Mouse (Mus musculus) embryonic facial prominence, embryonic 14.5 days (tissue): ENCODE results near the gene Gnb1. TPM values are rescaled to one million over a fixed set of nuclear protein-coding genes. Genes with fewer than 3 reads are reported as not detected.

Source experiments
- ATAC-seq: fragments of 200-750 bp; cut with Nextera tagmentation; 2 replicates; pipeline ENCODE4 v1.8.0; 2017; ENCODE audit warnings: low read depth, moderate number of reproducible peaks, moderate TSS enrichment
- DNase-seq: peaks from one replicate; pipeline ENCODE4 v3.0.0-alpha.2; 2015; ENCODE audit warnings: low spot score
- H3K27ac ChIP-seq: fragments of 300-500 bp; sonication (generic); replicated peaks from 2 replicates; pipeline ENCODE4 v1.5.1; 2014; ENCODE audit warnings: low read depth, mild to moderate bottlenecking, low read length, moderate library complexity
- H3K27me3 ChIP-seq: fragments of 300-500 bp; sonication (generic); replicated peaks from 2 replicates; pipeline ENCODE4 v1.6.1; 2014; ENCODE audit warnings: low read length; ENCODE audit not compliant: control insufficient read depth, insufficient read depth
- H3K36me3 ChIP-seq: fragments of 300-500 bp; sonication (generic); 2 replicates; pipeline ENCODE4 v1.6.1; 2014; ENCODE audit warnings: low read length, mixed read lengths; ENCODE audit not compliant: control insufficient read depth, insufficient read depth
- H3K4me1 ChIP-seq: fragments of 300-500 bp; sonication (generic); 2 replicates; pipeline ENCODE4 v1.6.1; 2014; ENCODE audit warnings: antibody characterized with exemption, low read length; ENCODE audit not compliant: control insufficient read depth, insufficient read depth
- H3K4me2 ChIP-seq: fragments of 300-500 bp; sonication (generic); 2 replicates; pipeline ENCODE4 v1.6.1; 2014; ENCODE audit warnings: low read depth, mild to moderate bottlenecking, low read length, moderate library complexity, mixed read lengths
- H3K4me3 ChIP-seq: fragments of 300-500 bp; sonication (generic); 2 replicates; pipeline ENCODE4 v1.5.1; 2014; ENCODE audit warnings: low read depth, mild to moderate bottlenecking, low read length
- H3K9ac ChIP-seq: fragments of 300-500 bp; sonication (generic); 2 replicates; pipeline ENCODE4 v1.6.1; 2014; ENCODE audit warnings: low read depth, mild to moderate bottlenecking, low read length, moderate library complexity, mixed read lengths
- H3K9me3 ChIP-seq: fragments of 300-500 bp; sonication (generic); 2 replicates; pipeline ENCODE4 v1.6.1; 2016; ENCODE audit warnings: low read length; ENCODE audit not compliant: control insufficient read depth
- WGBS: fragments of 180-500 bp; shearing (Covaris S2); extraction: QIAGEN DNeasy Blood & Tissue Kit; methylation state at CpG from one replicate; pipeline ENCODE4 v1.1.7; 2014; 5-methylcytosine and 5-hydroxymethylcytosine counted together
- polyA plus RNA-seq: library from polyadenylated mRNA; unstranded; fragments of >200 nt; fragmentation: Nextera tagmentation; extraction: Ambion mirVana; gene quantifications from 2 replicates; pipeline ENCODE4 v1.2.1, GENCODE M21; 2014

The Gnb1 gene
- polyA plus RNA-seq, 1 experiment from 2014 or later = 448 TPM

DNA sequence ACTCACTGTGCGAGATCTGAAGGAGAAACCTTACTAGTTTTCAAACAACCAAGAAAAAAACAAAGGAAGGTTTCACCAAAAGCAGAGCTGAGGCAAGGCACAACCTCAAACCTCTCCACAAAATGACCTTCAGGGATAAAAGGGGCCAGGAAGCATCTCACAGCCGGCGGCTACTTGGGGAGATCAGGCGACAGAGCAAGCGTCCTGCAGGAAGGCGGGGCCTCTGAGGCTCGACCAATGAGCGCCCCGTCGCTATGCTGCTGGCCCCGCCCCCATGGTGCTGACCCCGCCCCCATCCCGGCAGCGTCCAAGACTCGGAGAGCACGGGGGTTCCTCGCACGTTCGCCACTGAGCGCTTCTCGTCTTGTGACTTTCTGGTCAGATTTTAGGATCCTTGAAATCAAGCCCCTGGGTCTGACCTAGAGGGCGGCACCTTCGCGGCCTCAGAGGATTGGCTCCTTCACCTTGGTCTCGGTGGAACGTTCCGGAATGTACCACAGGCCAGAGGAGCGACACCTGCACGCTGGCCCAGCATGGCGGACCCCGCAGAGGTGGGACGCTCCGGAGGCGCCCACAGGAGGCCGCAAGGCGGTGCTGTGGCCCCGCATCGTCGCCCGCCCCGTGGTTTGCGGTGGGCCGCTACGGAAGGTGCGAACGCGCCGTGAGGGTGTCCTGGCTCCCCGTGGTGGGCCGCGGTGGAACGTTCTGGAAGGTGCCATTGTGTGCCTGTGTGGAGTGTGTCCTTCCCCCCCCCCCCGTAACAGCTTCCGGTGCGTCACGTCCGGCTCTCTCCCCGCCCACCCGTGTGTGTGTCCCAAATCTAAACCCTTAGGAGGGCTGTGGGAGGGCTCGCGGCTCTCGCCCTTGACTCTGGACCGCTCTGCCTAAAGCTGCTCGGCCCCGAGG is 110.2 kb downstream of the Gnb1 start, which contains the start of gene Slc35e2:
Gene Slc35e2, plus strand, starts transcription at position 326 of the 906 bp plus-strand sequence.
- peak within 1 kb of the TSS; percentile 72 for H3K4me2 ChIP-seq
- ATAC-seq = peak; percentile 95
- peaks cover 22% of the 10 kb centered on the region; the same call in 1 of the 2 replicates for H3K36me3 ChIP-seq
- H3K27me3 ChIP-seq = no peaks in the 10 kb centered on the region
- peak within 1 kb of the TSS; percentile 95 for H3K9ac ChIP-seq
- H3K4me3 ChIP-seq = peak within 1 kb of the TSS; percentile 91
- WGBS = under 1% methylated on average over 51 of the region's 65 CpGs
- H3K27ac ChIP-seq = peak within 1 kb of the TSS; percentile 99
- peaks cover 11% of the 10 kb centered on the region for H3K4me1 ChIP-seq
- peak; percentile 96 for DNase-seq
- H3K9me3 ChIP-seq = no peaks in the 10 kb centered on the region

DNA sequence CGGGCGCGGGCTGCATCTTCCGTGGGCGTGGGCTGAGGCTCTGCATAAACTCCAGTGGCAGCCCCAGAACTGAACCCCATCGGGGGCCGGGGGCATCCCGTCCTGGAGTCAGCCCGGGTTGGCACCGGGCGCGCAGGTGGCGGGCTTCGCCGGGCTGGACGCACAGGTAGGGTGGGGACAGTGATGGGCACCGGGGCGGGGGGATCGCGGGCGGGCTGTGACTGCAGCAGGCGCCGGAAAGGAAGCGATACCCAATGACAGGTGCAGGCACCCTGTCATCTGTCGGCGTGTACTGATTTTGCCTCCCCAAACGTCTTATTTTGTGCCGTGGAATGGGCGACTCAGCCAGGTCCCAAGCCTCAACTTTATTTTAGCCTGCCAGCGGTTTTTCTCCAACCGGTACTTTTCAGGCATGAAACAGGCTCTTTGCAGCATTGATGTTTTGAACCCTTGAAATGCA is 110.9 kb downstream of the Gnb1 start:
- peak overlapping the region; percentile 72 for H3K4me2 ChIP-seq
- H3K36me3 ChIP-seq = peaks cover 26% of the 10 kb centered on the region; the same call in 1 of the 2 replicates
- DNase-seq (peak; percentile 42), ATAC-seq (peak; percentile 23; the same call in 1 of the 2 replicates)
- peak overlapping the region; percentile 91 for H3K4me3 ChIP-seq
- peaks cover 11% of the 10 kb centered on the region for H3K4me1 ChIP-seq
- 1% methylated on average over 10 of the region's 31 CpGs for WGBS
- H3K27me3 ChIP-seq = no peaks in the 10 kb centered on the region
- H3K27ac ChIP-seq = peak overlapping the region; percentile 99
- peak overlapping the region; percentile 95 for H3K9ac ChIP-seq
- no peaks in the 10 kb centered on the region for H3K9me3 ChIP-seq

GRCm38 (mm10) chr4:155602753-155603152 is 111.6 kb downstream of the Gnb1 start:
- Histone ChIP-seq H3K4me2 (peak overlapping the region; percentile 72), H3K9ac (peak overlapping the region; percentile 95; the same call in 1 of the 2 replicates)

DNA sequence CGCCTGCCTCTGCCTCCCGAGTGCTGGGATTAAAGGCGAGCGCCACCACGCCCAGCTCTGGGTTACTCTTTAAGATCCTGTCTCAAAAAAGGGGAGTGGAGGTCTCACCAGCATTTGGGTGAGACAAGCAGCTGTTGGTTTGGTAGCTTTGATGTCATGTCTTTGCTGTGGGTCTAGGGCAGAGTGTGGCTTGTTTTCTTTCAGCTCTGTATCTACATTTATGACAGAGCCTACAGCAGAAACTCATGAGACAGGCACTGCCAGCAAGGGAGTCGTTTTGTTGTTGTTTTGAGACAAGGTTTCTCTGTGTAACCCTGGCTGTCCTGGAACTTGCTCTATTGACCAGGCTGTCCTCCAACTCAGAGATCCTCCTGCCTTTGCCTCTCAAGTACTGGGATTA is 112.6 kb downstream of the Gnb1 start:
- Histone ChIP-seq H3K27me3 (no peaks in the 10 kb centered on the region), H3K27ac (no peak overlapping the region), H3K4me2 (no peak overlapping the region), H3K36me3 (peaks cover 26% of the 10 kb centered on the region; the same call in 1 of the 2 replicates), H3K9ac (no peak overlapping the region), H3K9me3 (no peaks in the 10 kb centered on the region), H3K4me1 (peaks cover 11% of the 10 kb centered on the region), H3K4me3 (no peak overlapping the region)
- ATAC-seq (no peak), DNase-seq (no peak)
- WGBS = 97% methylated on average over 6 of the region's 6 CpGs

More at GRCm38 (mm10) chr4:155602753-155603152, 111.6 kb downstream of the Gnb1 start:
- Histone ChIP-seq H3K4me3 (peak overlapping the region; percentile 91), H3K27me3 (no peaks in the 10 kb centered on the region), H3K4me1 (peaks cover 11% of the 10 kb centered on the region), H3K27ac (no peak overlapping the region), H3K9me3 (no peaks in the 10 kb centered on the region), H3K36me3 (peaks cover 26% of the 10 kb centered on the region; the same call in 1 of the 2 replicates)
- DNase-seq = no peak
- no peak for ATAC-seq
- whole genome bisulfite sequencing = 93% methylated on average over 1 of the region's 1 CpGs

GRCm38 (mm10) chr4:155605132-155605531 is 114.0 kb downstream of the Gnb1 start:
- DNase-seq = no peak
- H3K27me3 ChIP-seq = no peaks in the 10 kb centered on the region
- H3K4me2 ChIP-seq = no peak overlapping the region
- 93% methylated on average over 4 of the region's 4 CpGs for WGBS
- no peaks in the 10 kb centered on the region for H3K9me3 ChIP-seq
- H3K36me3 ChIP-seq = peaks cover 31% of the 10 kb centered on the region
- peaks cover 11% of the 10 kb centered on the region for H3K4me1 ChIP-seq
- no peak overlapping the region for H3K4me3 ChIP-seq
- no peak overlapping the region for H3K27ac ChIP-seq
- no peak for ATAC-seq
- H3K9ac ChIP-seq = no peak overlapping the region

DNA sequence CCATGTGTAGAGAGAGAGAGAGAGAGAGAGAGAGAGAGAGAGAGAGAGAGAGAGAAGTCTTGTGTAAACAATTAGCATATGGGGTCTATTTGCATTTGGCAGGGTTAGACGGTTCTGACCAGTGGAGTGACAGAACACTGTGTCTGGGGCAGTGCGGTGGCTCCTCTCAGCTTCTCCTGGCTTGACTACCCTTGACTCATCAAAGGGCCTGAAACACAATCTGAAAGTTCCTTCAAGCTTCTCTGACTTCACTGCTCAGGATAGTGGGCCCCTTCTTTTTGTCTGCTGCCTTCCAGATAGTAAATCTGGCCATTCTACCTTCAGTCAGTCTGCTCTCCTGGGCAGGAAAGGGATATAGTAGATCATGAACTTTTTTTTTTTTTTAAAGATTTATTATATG is 115.7 kb downstream of the Gnb1 start:
- H3K36me3 ChIP-seq = peaks cover 46% of the 10 kb centered on the region
- ATAC-seq (no peak), DNase-seq (no peak)
- no peak overlapping the region for H3K27ac ChIP-seq
- no peaks in the 10 kb centered on the region for H3K9me3 ChIP-seq
- 66% methylated on average over 2 of the region's 2 CpGs for WGBS
- no peak overlapping the region for H3K9ac ChIP-seq
- no peak overlapping the region for H3K4me3 ChIP-seq
- no peak overlapping the region for H3K4me2 ChIP-seq
- no peaks in the 10 kb centered on the region for H3K27me3 ChIP-seq
- peaks cover 7% of the 10 kb centered on the region for H3K4me1 ChIP-seq

Other genes starting within 250 kb of the Gnb1 start
- gene Faap20, start 241.6 kb upstream of the Gnb1 start, polyA plus RNA-seq = 66.1 and 68.5 TPM in 2 replicates
- gene Prkcz, start 130.0 kb upstream of the Gnb1 start, polyA plus RNA-seq = 9.8 and 10.2 TPM in 2 replicates
- not detected in 2 replicates for gene Gabrd, start 93.2 kb upstream of the Gnb1 start, polyA plus RNA-seq
- 4.4 and 4.5 TPM in 2 replicates for gene Cfap74, start 82.2 kb upstream of the Gnb1 start, polyA plus RNA-seq
- gene Tmem52, start 22.2 kb upstream of the Gnb1 start, polyA plus RNA-seq = 0.54 and 1.3 TPM in 2 replicates
- 89.2 and 94.5 TPM in 2 replicates for gene Nadk, start 71.0 kb downstream of the Gnb1 start, polyA plus RNA-seq
- 9.2 and 10.3 TPM in 2 replicates for gene Slc35e2, start 110.1 kb downstream of the Gnb1 start, polyA plus RNA-seq
- 47.1 and 50.8 TPM in 2 replicates for gene Cdk11b, start 133.5 kb downstream of the Gnb1 start, polyA plus RNA-seq
- gene Gm10563, start 154.0 kb downstream of the Gnb1 start, polyA plus RNA-seq = not detected in 2 replicates
- 29.4 and 31.2 TPM in 2 replicates for gene Mmp23, start 162.0 kb downstream of the Gnb1 start, polyA plus RNA-seq
- gene Mib2, start 177.8 kb downstream of the Gnb1 start, polyA plus RNA-seq = 24.8 and 27.3 TPM in 2 replicates
- gene Fndc10, start 203.0 kb downstream of the Gnb1 start, polyA plus RNA-seq = 6.3 and 6.9 TPM in 2 replicates
- 133 and 146 TPM in 2 replicates for gene Ssu72, start 213.4 kb downstream of the Gnb1 start, polyA plus RNA-seq
- gene Tmem240, start 243.4 kb downstream of the Gnb1 start, polyA plus RNA-seq = 0.87 and 0.92 TPM in 2 replicates